Mouse (Mus musculus): Measurements from ENCODE around the gene Ttc41. TPM values are rescaled to one million over a fixed set of nuclear protein-coding genes. Genes with fewer than 3 reads are reported as not detected.

Ttc41 gene
- total RNA-seq, 1 experiment from 2014 or later = 0.48 TPM

DNA sequence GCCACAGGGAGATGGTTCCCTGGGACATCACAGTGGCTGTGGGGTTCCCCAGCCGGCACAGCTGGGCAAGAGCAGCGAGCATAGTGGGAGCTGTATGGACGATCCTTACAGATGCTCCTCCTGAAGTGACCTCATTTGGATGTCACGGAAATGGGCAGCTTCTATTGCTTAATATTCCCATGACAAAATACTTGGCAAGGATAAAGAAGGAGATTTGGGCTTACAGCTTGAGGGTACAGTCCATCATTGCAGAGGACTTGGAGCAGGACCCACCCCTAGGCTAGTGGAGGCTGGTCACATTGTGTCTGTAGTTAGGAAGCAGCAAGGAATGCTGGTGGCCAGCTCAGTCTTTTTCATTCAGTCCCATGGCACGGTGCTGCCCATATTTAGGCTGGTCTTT, 105.0 kb downstream of the Ttc41 start:
- ATAC-seq (replicated peaks; ENCODE audit: insufficient number of reproducible peaks, low FRiP score, low TSS enrichment, poor library complexity, severe bottlenecking) = no peak

DNA sequence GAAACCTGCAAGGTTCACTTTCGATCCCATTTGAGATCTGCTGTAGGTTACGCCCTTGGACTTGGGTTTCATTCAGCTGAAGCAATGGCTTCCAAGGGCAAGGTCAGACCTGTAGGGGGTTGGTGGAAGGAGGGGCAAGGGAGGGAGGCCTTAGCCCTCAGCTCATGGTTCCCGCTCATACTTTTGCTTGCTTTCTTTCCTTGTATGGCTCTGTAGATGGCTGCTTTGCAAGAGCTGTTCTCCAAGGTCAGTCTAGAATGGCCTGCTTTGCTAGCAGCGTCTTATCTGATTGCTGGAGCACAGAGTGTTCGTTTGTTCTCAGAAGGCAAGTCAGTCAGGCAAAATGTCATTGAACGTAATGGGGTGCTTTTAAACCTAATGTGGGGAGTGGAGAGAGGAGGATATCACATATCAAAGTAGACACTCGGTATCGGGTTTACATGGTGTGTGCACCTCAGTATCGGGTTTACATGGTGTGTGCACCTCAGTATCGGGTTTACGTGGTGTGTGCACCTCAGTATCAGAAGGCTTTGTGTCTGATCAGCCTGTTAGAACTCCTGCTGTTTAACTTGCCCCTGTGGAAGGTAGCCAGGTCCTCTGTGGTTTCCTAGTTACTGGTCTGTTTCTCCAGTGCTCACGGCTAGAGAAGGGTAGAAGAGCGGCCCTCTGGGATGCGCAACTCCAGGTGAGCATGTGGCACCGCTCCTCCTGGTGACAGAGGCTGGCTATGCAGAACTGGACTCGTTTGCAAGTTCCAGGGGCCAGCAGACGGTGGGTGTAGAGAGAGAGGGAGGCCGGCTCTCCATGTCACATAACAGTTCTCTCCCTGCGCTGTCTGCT, 108.9 kb downstream of the Ttc41 start:
- no peak for ATAC-seq (replicated peaks; ENCODE audit: insufficient number of reproducible peaks, low FRiP score, low TSS enrichment, poor library complexity, severe bottlenecking)

DNA sequence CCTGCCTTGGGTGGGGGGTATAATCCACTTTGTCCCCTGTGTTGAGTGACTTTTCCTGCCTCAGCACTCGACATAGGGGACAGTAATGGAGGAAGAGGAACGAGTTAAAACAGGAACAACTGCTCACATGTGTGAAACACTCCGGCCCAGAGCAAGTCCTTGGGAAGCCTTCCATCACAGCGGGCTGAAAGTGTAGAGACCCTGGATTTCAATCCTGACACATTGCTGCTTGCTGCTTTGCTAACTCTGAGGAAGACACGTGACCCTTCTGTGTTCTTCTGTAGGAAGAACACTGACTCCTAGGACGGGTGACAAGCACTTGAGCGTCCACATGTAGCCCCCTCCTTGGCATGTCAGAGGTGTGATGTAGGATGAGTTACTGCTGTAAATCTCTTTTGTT, 109.5 kb downstream of the Ttc41 start:
- no peak for ATAC-seq (replicated peaks; ENCODE audit: insufficient number of reproducible peaks, low FRiP score, low TSS enrichment, poor library complexity, severe bottlenecking)

DNA sequence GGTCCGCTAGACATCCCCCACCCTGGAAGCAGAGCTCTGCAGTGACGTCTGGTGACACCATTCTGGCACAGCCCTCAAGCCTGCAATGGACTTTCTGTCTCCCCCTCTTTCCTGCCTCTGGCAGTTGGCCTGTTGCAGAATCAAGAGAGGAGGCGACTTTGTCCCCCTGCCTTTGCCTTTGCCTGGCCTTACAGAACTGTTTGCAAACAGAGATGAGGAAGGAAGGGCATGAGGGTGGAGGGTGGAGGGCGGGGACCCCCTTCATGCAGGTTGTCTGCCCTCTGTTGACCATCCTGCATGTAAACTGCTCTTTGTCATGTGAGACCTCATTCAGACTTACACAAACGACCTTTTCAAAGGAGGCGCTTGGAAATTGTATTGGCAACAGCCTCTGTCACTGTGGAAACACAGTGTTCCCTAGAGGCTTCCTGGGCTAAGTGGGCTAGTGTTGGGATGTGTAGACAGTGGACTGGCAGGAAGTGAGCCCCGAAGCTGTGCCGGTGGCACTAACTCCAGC, 114.1 kb downstream of the Ttc41 start:
- no peak for ATAC-seq (replicated peaks; ENCODE audit: insufficient number of reproducible peaks, low FRiP score, low TSS enrichment, poor library complexity, severe bottlenecking)

DNA sequence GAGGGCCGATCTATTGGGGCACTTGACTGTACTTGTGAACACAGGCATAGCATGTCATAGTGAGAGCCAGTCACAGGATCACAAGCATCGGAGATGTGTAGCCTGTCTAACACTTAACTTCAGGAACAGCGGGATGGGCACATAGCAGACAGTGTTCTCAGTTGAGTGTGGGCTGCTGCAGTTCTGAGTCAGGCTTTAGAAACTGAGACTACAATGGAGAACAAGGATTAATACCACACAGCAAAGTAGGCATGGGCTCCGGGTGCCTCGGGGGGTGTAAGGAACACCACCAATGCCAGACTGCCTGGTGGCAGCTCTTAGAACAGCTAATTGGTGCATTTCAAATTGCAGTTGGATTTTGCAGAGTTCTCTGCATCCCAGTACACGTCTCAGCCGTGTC, 115.4 kb downstream of the Ttc41 start:
- no peak for ATAC-seq (replicated peaks; ENCODE audit: insufficient number of reproducible peaks, low FRiP score, low TSS enrichment, poor library complexity, severe bottlenecking)

DNA sequence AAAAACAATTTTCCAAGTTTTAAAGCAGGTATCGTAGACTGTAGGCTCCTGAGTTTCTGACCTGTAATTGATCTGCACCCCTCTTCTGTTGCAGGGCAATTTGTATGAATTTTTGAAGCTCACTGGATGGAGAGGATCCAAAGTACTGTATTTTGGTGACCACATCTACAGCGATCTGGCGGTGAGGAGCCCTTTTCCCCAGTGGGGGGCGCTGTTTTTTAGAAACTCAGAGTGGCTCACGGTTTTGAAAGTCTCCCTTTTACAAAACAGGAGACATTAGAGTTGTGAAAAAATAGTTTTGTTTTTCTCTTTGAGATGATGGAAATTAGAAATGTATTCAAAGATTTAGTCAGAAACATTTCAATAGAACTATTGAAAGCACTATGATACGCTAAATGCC, 118.5 kb downstream of the Ttc41 start:
- no peak for ATAC-seq (replicated peaks; ENCODE audit: insufficient number of reproducible peaks, low FRiP score, low TSS enrichment, poor library complexity, severe bottlenecking)

DNA sequence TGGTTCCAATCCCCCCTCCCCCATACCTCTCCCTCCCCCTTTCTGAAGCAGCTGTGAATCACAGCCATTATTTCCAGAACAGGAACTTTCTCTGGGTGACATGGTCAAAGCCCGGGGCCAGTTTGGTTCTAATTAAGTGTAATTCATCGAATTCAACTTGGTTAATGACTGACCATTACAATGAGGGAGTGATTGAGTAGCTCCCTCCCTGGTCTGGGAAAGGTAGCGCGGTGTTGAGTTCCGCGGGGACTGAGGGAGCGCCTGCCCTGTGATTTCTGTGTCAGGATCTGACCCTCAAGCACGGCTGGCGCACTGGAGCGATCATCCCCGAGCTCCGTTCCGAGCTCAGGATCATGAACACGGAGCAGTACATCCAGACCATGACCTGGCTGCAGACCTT, 119.3 kb downstream of the Ttc41 start:
- no peak for ATAC-seq (replicated peaks; ENCODE audit: insufficient number of reproducible peaks, low FRiP score, low TSS enrichment, poor library complexity, severe bottlenecking)

DNA sequence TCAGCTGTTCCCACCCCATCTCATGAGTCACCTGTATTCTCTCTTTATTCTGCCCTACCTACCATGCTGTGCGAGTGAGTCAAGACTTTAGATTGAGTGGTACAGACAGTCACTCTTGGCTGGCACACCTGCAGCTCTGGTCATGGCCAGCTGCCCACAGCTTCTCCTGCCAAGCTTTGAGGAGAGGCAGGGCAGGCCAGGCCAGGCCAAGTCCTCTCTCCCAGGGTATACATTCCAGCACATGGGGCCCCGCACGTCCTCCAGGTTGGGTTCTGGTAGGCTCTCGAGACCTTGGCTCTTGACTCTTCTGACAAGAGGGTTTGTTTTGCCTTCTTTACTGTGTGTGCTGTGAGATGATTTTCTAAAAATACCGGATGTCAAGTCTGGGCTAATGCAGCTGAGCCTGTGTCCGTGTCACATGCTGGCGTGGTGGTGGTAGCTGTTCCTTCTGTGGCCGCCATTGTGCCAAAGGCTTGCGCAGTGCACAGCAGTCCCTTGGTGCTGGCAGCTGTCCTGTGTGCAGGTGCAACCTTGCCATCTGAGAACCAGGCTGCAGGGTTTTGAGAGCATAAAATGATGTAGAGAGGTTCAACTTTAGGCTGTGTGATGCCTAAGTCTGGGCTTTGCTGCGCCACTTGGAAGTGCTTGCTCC, 120.4 kb downstream of the Ttc41 start:
- ATAC-seq (replicated peaks; ENCODE audit: insufficient number of reproducible peaks, low FRiP score, low TSS enrichment, poor library complexity, severe bottlenecking) = no peak; the same call in 1 of the 2 replicates

Other genes starting within 250 kb of the Ttc41 start
- 0.29 TPM in 1 of 3 replicates, not detected in the others for gene Syn3, start 206.9 kb upstream of the Ttc41 start, total RNA-seq (2017)
- gene Hsp90b1, start 302 bp upstream of the Ttc41 start, total RNA-seq (2017) = 803 to 969 TPM (median 962 TPM) in 3 replicates
- 1.6 TPM in 1 of 3 replicates, not detected in the others for gene Gm49358, start 58.2 kb downstream of the Ttc41 start, total RNA-seq (2017)
- 2.2 to 4.7 TPM (median 2.6 TPM) in 3 replicates for gene Nt5dc3, start 73.2 kb downstream of the Ttc41 start, total RNA-seq (2017)